Mouse (Mus musculus): ENCODE results near the gene Filip1.

DNA sequence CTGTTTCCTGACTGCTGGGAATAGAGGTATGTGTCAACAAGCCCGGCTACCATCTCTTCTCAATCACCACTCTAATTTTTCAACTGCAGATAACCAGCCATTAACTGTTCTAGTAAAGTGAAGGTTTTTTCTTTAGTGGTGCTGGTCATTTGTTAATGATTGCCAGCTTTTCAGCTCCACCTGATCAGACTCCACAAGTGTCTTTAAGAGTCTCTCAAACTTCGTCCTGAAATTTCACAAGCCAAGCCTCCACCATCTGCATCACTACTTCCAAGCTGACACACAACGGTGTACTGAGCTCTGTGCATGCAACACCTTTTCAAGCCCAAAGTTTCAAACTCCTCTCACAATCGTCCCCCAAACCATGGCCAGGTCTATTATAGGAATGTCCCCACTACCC lies 247.3 kb downstream of the Filip1 start:
- TF ChIP-seq CTCF (IDR thresholded peaks at IDR 0.05; ENCODE audit: borderline replicate concordance, insufficient read depth, low read depth, low read length) = no peak
- TF ChIP-seq POLR2A (IDR thresholded peaks at IDR 0.05; ENCODE audit: borderline replicate concordance, insufficient read depth, low read length) = no peak
